Mouse (Mus musculus): Measurements from ENCODE around the gene Mgll.

Gene Mgll

GRCm38 (mm10) chr6:88800735-88801134 lies 76.5 kb downstream of the Mgll start:
- no peak for DNase-seq (ENCODE audit: low read depth)

- no peak for DNase-seq (ENCODE audit: low read depth)
Observed at GRCm38 (mm10) chr6:88803051-88803450, 78.8 kb downstream of the Mgll start.

- no peak for DNase-seq (ENCODE audit: low read depth)
Observed at GRCm38 (mm10) chr6:88803957-88804695, 79.9 kb downstream of the Mgll start.

GRCm38 (mm10) chr6:88804966-88805577 lies 80.9 kb downstream of the Mgll start:
- no peak for DNase-seq (ENCODE audit: low read depth)

- DNase-seq (ENCODE audit: low read depth) = no peak
Observed at GRCm38 (mm10) chr6:88809091-88810037, 85.2 kb downstream of the Mgll start.

GRCm38 (mm10) chr6:88810291-88810690 lies 86.1 kb downstream of the Mgll start:
- no peak for DNase-seq (ENCODE audit: low read depth)

- DNase-seq (ENCODE audit: low read depth) = peak; percentile 56
Observed at GRCm38 (mm10) chr6:88811396-88811795, 87.2 kb downstream of the Mgll start.

- peak; percentile 8 for DNase-seq (ENCODE audit: low read depth)
Observed at GRCm38 (mm10) chr6:88811880-88812400, 87.7 kb downstream of the Mgll start.

- DNase-seq (ENCODE audit: low read depth) = peak; percentile 66
Observed at GRCm38 (mm10) chr6:88812886-88813285, 88.7 kb downstream of the Mgll start.

- no peak for DNase-seq (ENCODE audit: low read depth)
Observed at GRCm38 (mm10) chr6:88813832-88814231, 89.6 kb downstream of the Mgll start.

GRCm38 (mm10) chr6:88815036-88815435 lies 90.8 kb downstream of the Mgll start:
- DNase-seq (ENCODE audit: low read depth) = no peak

- no peak for DNase-seq (ENCODE audit: low read depth)
Observed at GRCm38 (mm10) chr6:88815489-88815888, 91.3 kb downstream of the Mgll start.

GRCm38 (mm10) chr6:88816913-88817312 lies 92.7 kb downstream of the Mgll start:
- no peak for DNase-seq (ENCODE audit: low read depth)

- DNase-seq (ENCODE audit: low read depth) = peak; percentile 56
Observed at GRCm38 (mm10) chr6:88820853-88821252, 96.6 kb downstream of the Mgll start.

- no peak for DNase-seq (ENCODE audit: low read depth)
Observed at GRCm38 (mm10) chr6:88821294-88821693, 97.1 kb downstream of the Mgll start.

- no peak for DNase-seq (ENCODE audit: low read depth)
Observed at GRCm38 (mm10) chr6:88821901-88822300, 97.7 kb downstream of the Mgll start.

GRCm38 (mm10) chr6:88824183-88824582 lies 100.0 kb downstream of the Mgll start:
- DNase-seq (ENCODE audit: low read depth) = no peak

GRCm38 (mm10) chr6:88826088-88826487 lies 101.9 kb downstream of the Mgll start:
- DNase-seq (ENCODE audit: low read depth) = no peak

GRCm38 (mm10) chr6:88826545-88826944 lies 102.3 kb downstream of the Mgll start:
- DNase-seq (ENCODE audit: low read depth) = peak; percentile 84

- no peak for DNase-seq (ENCODE audit: low read depth)
Observed at GRCm38 (mm10) chr6:88826965-88827364, 102.8 kb downstream of the Mgll start.

- DNase-seq (ENCODE audit: low read depth) = peak; percentile 76
Observed at GRCm38 (mm10) chr6:88827395-88828205, 103.4 kb downstream of the Mgll start.

Data from 416B (cell line).